Mouse (Mus musculus): Measurements from ENCODE around the gene Gga1. TPM values are rescaled to one million over a fixed set of nuclear protein-coding genes. Genes with fewer than 3 reads are reported as not detected.
"Not testable (repeated sequence)": the region's sequence is repeated elsewhere in the genome, so short reads cannot be mapped to it uniquely, and the experiment has no call there.

Gga1 gene
- total RNA-seq, 4 experiments from 2014 or later, result 41.8 to 44.9 (median 43.5) TPM

GRCm38 (mm10) chr15:78844791-78845190, 32.2 kb upstream of the Gga1 start:
- peak; percentile 51 to 63 for DNase-seq (ENCODE audit: low spot score in 2 of 2)

GRCm38 (mm10) chr15:78845321-78845720, 31.7 kb upstream of the Gga1 start:
- no peak for DNase-seq (ENCODE audit: low spot score in 2 of 2)

- no peak for DNase-seq (ENCODE audit: low spot score in 2 of 2)
These were observed 31.1 kb upstream of the Gga1 start for GRCm38 (mm10) chr15:78845867-78846266.

GRCm38 (mm10) chr15:78846352-78846751, 30.6 kb upstream of the Gga1 start:
- DNase-seq (ENCODE audit: low spot score in 2 of 2), result no peak

- DNase-seq (ENCODE audit: low spot score in 2 of 2), result not testable (repeated sequence)
These were observed 30.2 kb upstream of the Gga1 start for GRCm38 (mm10) chr15:78846805-78847204.

GRCm38 (mm10) chr15:78848467-78848866, 28.5 kb upstream of the Gga1 start:
- DNase-seq (ENCODE audit: low spot score in 2 of 2), result peak; percentile 74 to 80

- DNase-seq (ENCODE audit: low spot score in 2 of 2), result no peak
These were observed 27.5 kb upstream of the Gga1 start for GRCm38 (mm10) chr15:78849485-78849884.

- DNase-seq (ENCODE audit: low spot score in 2 of 2), result no peak
These were observed 26.7 kb upstream of the Gga1 start for GRCm38 (mm10) chr15:78850059-78850824.

- no peak for DNase-seq (ENCODE audit: low spot score in 2 of 2)
These were observed 26.0 kb upstream of the Gga1 start for GRCm38 (mm10) chr15:78850944-78851343.

- DNase-seq (ENCODE audit: low spot score in 2 of 2), result peak; percentile 83 to 87
These were observed 25.4 kb upstream of the Gga1 start for GRCm38 (mm10) chr15:78851505-78852153.

GRCm38 (mm10) chr15:78855303-78855965, 21.6 kb upstream of the Gga1 start, which contains the start of gene Lgals2:
Gene Lgals2, minus strand, starts transcription at chr15:78855529.
- DNase-seq (ENCODE audit: low spot score in 2 of 2), result no peak

GRCm38 (mm10) chr15:78857009-78857408, 20.0 kb upstream of the Gga1 start:
- DNase-seq (ENCODE audit: low spot score in 2 of 2), result peak; percentile 60 to 81

GRCm38 (mm10) chr15:78859311-78859710, 17.7 kb upstream of the Gga1 start:
- no peak for DNase-seq (ENCODE audit: low spot score in 2 of 2)

GRCm38 (mm10) chr15:78859714-78860113, 17.3 kb upstream of the Gga1 start:
- no peak for DNase-seq (ENCODE audit: low spot score in 2 of 2)

- no peak for DNase-seq (ENCODE audit: low spot score in 2 of 2)
These were observed 14.7 kb upstream of the Gga1 start for GRCm38 (mm10) chr15:78862280-78862679.

- no peak for DNase-seq (ENCODE audit: low spot score in 2 of 2)
These were observed 13.8 kb upstream of the Gga1 start for GRCm38 (mm10) chr15:78863154-78863553.

- DNase-seq (ENCODE audit: low spot score in 2 of 2), result no peak
These were observed 13.1 kb upstream of the Gga1 start for GRCm38 (mm10) chr15:78863852-78864253.

- no peak for DNase-seq (ENCODE audit: low spot score in 2 of 2)
These were observed 8.6 kb upstream of the Gga1 start for GRCm38 (mm10) chr15:78868398-78868797.

- DNase-seq (ENCODE audit: low spot score in 2 of 2), result no peak
These were observed 8.2 kb upstream of the Gga1 start for GRCm38 (mm10) chr15:78868826-78869233.

- DNase-seq (ENCODE audit: low spot score in 2 of 2), result no peak
These were observed 7.2 kb upstream of the Gga1 start for GRCm38 (mm10) chr15:78869775-78870174.

- DNase-seq (ENCODE audit: low spot score in 2 of 2), result no peak
These were observed 4.9 kb upstream of the Gga1 start for GRCm38 (mm10) chr15:78872021-78872608.
